Mouse (Mus musculus) neural tube, embryonic 11.5 days (tissue): ENCODE data around the gene Mical2. TPM values are rescaled to one million over a fixed set of nuclear protein-coding genes. Genes with fewer than 3 reads are reported as not detected.

Experiments
- ATAC-seq: fragments of 200-750 bp; cut with Nextera tagmentation; 2 replicates; pipeline ENCODE4 v1.8.0; 2017; ENCODE audit warnings: moderate number of reproducible peaks, mild to moderate bottlenecking, moderate TSS enrichment, moderate library complexity; ENCODE audit not compliant: insufficient read depth, low FRiP score, low TSS enrichment
- DNase-seq: peaks from one replicate; pipeline ENCODE4 v3.0.0-alpha.2; 2015; ENCODE audit warnings: low spot score
- H3K27ac ChIP-seq: fragments of 300-500 bp; sonication (generic); 2 replicates; pipeline ENCODE4 v1.5.1; 2014; ENCODE audit warnings: low read depth, mild to moderate bottlenecking, low read length
- H3K27me3 ChIP-seq: fragments of 300-500 bp; sonication (generic); 2 replicates; pipeline ENCODE4 v1.6.1; 2014; ENCODE audit warnings: mild to moderate bottlenecking, low read length, mixed read lengths; ENCODE audit not compliant: control insufficient read depth, insufficient read depth
- H3K36me3 ChIP-seq: fragments of 300-500 bp; sonication (generic); 2 replicates; pipeline ENCODE4 v1.6.1; 2014; ENCODE audit warnings: mild to moderate bottlenecking, low read length, moderate library complexity, mixed read lengths; ENCODE audit not compliant: control insufficient read depth, insufficient read depth
- H3K4me1 ChIP-seq: fragments of 300-500 bp; sonication (generic); 2 replicates; pipeline ENCODE4 v1.6.1; 2014; ENCODE audit warnings: low read length, mixed read lengths; ENCODE audit not compliant: control insufficient read depth, insufficient read depth
- H3K4me2 ChIP-seq: fragments of 300-500 bp; sonication (generic); 2 replicates; pipeline ENCODE4 v1.6.1; 2014; ENCODE audit warnings: low read depth, mild to moderate bottlenecking, moderate library complexity
- H3K4me3 ChIP-seq: fragments of 300-500 bp; sonication (generic); 2 replicates; pipeline ENCODE4 v1.5.1; 2014; ENCODE audit warnings: low read depth, low read length
- H3K9ac ChIP-seq: fragments of 300-500 bp; sonication (generic); 2 replicates; pipeline ENCODE4 v1.6.1; 2014; ENCODE audit warnings: mild to moderate bottlenecking, low read length
- H3K9me3 ChIP-seq: fragments of 300-500 bp; sonication (generic); 2 replicates; pipeline ENCODE4 v1.6.1; 2016; ENCODE audit warnings: low read length; ENCODE audit not compliant: control insufficient read depth
- WGBS: fragments of 180-500 bp; shearing (Covaris S2); extraction: QIAGEN DNeasy Blood & Tissue Kit; methylation state at CpG from one replicate; pipeline ENCODE4 v1.1.7; 2014; 5-methylcytosine and 5-hydroxymethylcytosine counted together
- polyA plus RNA-seq: library from polyadenylated mRNA; unstranded; fragments of >200 nt; fragmentation: Nextera tagmentation; extraction: Ambion mirVana; gene quantifications from 2 replicates; pipeline ENCODE4 v1.2.1, GENCODE M21; 2014

Gene Mical2
- polyA plus RNA-seq, 1 experiment from 2014 or later: 1.6 TPM

DNA sequence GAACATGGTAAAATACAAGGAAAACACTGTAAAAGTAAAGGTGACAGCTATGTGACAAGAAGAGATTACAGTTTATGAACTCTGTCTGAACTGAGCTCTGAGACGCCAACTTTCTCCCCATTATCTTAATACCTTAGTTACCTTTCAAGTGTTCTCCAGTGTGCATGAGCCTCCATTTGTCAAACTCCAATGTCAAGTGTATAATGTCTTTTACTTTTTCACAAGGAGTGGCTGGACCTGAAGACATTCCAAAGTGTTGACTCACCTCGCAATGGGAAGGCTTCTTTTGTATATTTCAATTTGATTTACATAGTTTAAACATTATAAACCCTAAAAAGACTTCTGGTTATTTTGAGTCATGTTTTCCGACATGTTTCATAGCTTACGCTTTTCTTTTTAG, 197.8 kb downstream of the Mical2 start:
- Histone ChIP-seq H3K9me3 (no peaks in the 10 kb centered on the region), H3K4me2 (no peak overlapping the region), H3K4me1 (0 out of 2 replicates have a peak, but pooled peaks cover 4% of the 10 kb centered on the region), H3K9ac (no peak overlapping the region), H3K27me3 (no peaks in the 10 kb centered on the region), H3K27ac (no peak overlapping the region), H3K36me3 (no peaks in the 10 kb centered on the region), H3K4me3 (no peak overlapping the region)
- no peak for ATAC-seq
- DNase-seq: no peak
- 87% methylated on average over 4 of the region's 4 CpGs for WGBS

DNA sequence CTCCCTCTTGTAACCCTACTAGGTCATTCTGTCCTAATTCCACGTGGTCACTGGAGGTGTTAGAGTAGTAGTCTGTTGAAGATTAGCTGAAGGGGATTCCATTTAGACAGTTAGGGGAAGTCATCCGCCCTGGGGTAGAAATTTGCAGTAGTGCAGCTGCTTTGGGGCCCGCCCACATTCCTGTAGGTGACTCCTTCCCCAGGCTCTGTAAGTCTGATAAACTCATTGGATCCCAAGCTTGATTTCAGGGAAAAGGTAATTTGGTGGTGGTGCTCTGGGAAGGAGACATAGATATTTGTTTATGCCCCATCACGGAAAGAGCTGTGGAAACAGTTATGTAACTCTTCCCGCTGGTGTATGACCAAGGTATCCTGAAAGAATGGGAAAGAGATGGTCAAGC, 201.2 kb downstream of the Mical2 start:
- Histone ChIP-seq H3K9me3 (0 out of 2 replicates have a peak, but pooled peaks cover 3% of the 10 kb centered on the region), H3K27me3 (no peaks in the 10 kb centered on the region), H3K4me2 (peak overlapping the region; percentile 62; the same call in 1 of the 2 replicates), H3K9ac (no peak overlapping the region; the same call in 1 of the 2 replicates), H3K27ac (no peak overlapping the region), H3K4me3 (no peak overlapping the region), H3K4me1 (0 out of 2 replicates have a peak, but pooled peaks cover 7% of the 10 kb centered on the region), H3K36me3 (no peaks in the 10 kb centered on the region)
- 62% methylated on average over 5 of the region's 5 CpGs for WGBS
- DNase-seq (no peak), ATAC-seq (no peak)

DNA sequence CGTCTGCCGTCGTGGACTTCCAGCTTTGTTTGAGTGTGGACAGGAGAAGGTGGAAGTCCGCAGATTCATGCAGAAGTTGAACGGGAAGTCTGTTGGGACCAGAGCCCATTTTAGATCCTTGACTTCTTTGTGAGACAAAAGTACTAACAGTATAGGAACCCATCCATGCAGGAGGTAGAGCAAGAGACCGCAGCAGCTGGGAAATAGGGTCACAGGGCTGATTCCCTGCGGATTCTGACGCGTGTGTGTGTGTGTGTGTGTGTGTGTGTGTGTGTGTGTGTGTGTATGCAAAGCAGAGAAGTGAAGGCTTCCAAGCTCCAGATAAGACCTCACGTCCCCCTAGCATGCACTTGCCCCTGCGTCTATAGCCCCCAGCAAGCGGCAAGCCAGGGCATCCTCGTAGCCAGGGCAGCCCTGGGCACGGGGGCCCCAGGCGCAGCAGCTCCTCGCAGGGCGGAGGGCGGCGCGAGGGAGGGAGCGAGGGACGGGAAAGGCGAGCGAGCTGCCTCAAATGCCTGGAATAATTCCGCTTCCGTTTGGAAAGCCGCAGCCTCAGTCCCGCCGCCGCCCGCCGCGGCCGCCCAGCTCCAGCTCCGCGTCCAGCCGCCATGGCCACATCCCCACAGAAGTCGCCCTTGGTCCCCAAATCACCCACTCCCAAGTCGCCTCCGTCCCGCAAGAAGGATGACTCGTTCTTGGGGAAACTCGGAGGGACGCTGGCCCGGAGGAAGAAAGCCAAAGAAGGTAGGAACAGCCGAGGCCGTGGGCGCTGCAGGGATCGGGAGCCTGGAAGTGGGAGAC, 201.9 kb downstream of the Mical2 start, which contains the start of gene Parva:
Gene Parva (plus strand): TSS at position 149 of the 801 bp plus-strand sequence.
- ATAC-seq (peak; percentile 65), DNase-seq (peak; percentile 83)
- H3K27me3 ChIP-seq: no peaks in the 10 kb centered on the region
- H3K4me2 ChIP-seq: peak within 1 kb of the TSS; percentile 62
- H3K4me3 ChIP-seq: peak within 1 kb of the TSS; percentile 54
- 1% methylated on average over 46 of the region's 49 CpGs for WGBS
- H3K9ac ChIP-seq: peak within 1 kb of the TSS; percentile 75
- 0 out of 2 replicates have a peak, but pooled peaks cover 3% of the 10 kb centered on the region for H3K9me3 ChIP-seq
- no peaks in the 10 kb centered on the region for H3K36me3 ChIP-seq
- H3K4me1 ChIP-seq: 0 out of 2 replicates have a peak, but pooled peaks cover 7% of the 10 kb centered on the region
- H3K27ac ChIP-seq: peak within 1 kb of the TSS; percentile 28

DNA sequence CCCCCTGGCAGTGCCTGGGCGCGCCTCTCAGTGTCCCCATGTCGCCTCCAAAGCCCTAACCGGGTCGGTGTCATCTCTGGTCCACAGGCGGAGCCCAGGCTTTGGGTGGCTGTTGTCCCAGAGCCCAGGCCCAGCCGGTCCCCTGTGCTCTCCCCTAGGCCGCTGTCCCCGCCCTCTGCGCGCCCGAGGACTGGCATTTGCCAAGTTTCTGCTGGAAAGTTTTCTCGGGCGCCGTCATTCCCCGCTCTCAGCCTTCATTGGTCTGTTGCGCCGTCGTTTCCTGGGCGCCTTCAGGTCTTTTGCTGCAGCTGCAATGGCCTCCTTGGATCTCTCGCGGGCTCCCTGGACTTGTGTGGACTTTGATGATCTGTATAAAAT, 202.5 kb downstream of the Mical2 start:
- no peaks in the 10 kb centered on the region for H3K27me3 ChIP-seq
- H3K4me2 ChIP-seq: peak overlapping the region; percentile 62
- H3K9me3 ChIP-seq: 0 out of 2 replicates have a peak, but pooled peaks cover 3% of the 10 kb centered on the region
- peak overlapping the region; percentile 75 for H3K9ac ChIP-seq
- peak overlapping the region; percentile 28 for H3K27ac ChIP-seq
- ATAC-seq: peak; percentile 81
- under 1% methylated on average over 22 of the region's 22 CpGs for WGBS
- H3K36me3 ChIP-seq: no peaks in the 10 kb centered on the region
- peak overlapping the region; percentile 54 for H3K4me3 ChIP-seq
- peak; percentile 82 for DNase-seq
- H3K4me1 ChIP-seq: 0 out of 2 replicates have a peak, but pooled peaks cover 7% of the 10 kb centered on the region

DNA sequence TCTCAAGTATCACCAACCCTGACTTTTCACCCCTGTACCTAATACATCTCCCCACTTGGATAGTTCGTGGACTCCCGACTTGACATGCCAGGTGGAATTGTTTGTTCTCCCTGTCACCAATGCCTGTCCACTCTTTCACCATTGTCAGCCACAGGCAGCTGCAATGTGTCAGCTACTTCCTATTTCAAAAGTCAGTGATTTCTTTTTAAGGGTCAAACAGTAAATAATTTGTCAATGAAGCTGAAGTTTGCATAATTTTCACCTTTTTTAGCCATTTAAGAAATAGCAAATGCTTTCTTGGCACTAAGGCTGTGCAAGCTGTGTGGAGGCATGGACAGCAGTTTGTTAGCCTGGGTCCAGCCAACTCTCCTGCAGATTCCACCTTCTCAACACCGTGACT, 214.2 kb downstream of the Mical2 start:
- DNase-seq (no peak), ATAC-seq (no peak)
- Histone ChIP-seq H3K9ac (no peak overlapping the region), H3K4me3 (no peak overlapping the region), H3K36me3 (no peaks in the 10 kb centered on the region), H3K9me3 (no peaks in the 10 kb centered on the region), H3K27ac (no peak overlapping the region), H3K4me2 (no peak overlapping the region), H3K4me1 (peaks cover 9% of the 10 kb centered on the region), H3K27me3 (no peaks in the 10 kb centered on the region)
- WGBS: 83% methylated on average over 3 of the region's 3 CpGs

DNA sequence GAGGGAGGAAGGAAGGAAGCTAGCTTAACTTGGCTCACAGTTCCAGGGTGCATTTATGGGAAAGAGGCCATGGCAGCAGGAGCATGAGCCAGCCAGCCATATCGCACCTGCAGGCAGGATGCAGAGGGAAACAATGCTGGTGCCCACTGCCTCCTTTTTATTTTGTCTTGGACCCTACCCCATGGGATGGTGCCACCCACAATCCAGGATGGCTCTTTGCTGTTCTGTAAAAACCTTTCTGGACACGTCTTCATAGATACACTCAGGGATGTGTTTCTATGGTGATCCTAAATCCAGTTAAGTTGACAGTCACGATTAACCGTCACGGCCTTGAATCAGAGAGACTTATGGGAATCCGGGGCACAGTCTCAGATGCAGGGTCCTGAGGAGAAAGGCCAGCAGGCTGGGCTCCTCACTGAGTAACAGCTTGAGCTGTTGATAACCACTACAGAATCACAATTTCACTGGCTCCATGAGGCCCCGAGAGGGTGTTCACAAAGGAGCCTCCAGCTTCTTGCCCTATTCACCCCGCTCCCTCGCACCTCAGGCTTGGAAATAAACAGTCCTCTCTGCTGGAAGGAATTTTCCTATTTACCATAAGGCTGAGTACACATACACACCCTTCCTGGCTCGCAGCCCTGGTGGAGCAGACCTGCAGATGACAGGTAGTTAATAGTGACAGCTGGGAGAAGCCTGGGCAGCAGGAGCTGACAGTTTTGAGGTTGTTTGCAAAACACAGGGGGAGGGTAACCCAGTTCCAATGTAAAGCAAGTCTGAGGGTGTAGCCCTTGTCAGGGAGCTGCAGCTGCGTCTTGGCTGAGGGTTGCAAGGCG, 218.7 kb downstream of the Mical2 start:
- DNase-seq (peak; percentile 45), ATAC-seq (peak; percentile 38; the same call in 1 of the 2 replicates)
- Histone ChIP-seq H3K27me3 (no peaks in the 10 kb centered on the region), H3K36me3 (no peaks in the 10 kb centered on the region), H3K4me3 (no peak overlapping the region), H3K9ac (no peak overlapping the region), H3K9me3 (no peaks in the 10 kb centered on the region), H3K4me2 (0 out of 2 replicates have a peak overlapping the region, but pooled peaks have one; percentile 2), H3K4me1 (peaks cover 10% of the 10 kb centered on the region), H3K27ac (peak overlapping the region; percentile 58; the same call in 1 of the 2 replicates)
- WGBS: 26% methylated on average over 12 of the region's 12 CpGs

DNA sequence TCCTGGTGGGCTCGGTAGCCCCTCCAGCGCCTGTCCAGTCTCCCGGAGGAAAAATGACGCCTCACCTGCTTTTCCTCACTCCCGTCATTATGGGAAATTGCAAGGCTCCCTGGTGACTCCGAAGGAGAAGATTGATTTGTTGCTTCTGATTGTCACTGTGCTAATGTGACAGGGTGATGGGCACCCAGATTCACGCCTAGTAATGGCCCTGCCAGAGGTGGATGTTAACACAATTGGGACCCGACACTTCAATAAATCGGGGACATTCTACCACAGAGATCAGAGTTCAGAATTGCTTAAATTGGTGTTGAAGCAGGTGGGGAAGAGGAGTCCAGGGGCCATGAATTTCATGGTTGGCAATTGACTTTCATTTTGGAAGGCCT, 219.3 kb downstream of the Mical2 start:
- H3K4me3 ChIP-seq: no peak overlapping the region
- WGBS: 14% methylated on average over 9 of the region's 9 CpGs
- H3K9me3 ChIP-seq: no peaks in the 10 kb centered on the region
- H3K9ac ChIP-seq: no peak overlapping the region
- no peak overlapping the region for H3K4me2 ChIP-seq
- H3K27me3 ChIP-seq: no peaks in the 10 kb centered on the region
- H3K36me3 ChIP-seq: no peaks in the 10 kb centered on the region
- H3K27ac ChIP-seq: 0 out of 2 replicates have a peak overlapping the region, but pooled peaks have one; percentile 58
- ATAC-seq (0 out of 2 replicates have a peak, but pooled peaks have one; percentile 4), DNase-seq (peak; percentile 19)
- peaks cover 10% of the 10 kb centered on the region for H3K4me1 ChIP-seq

DNA sequence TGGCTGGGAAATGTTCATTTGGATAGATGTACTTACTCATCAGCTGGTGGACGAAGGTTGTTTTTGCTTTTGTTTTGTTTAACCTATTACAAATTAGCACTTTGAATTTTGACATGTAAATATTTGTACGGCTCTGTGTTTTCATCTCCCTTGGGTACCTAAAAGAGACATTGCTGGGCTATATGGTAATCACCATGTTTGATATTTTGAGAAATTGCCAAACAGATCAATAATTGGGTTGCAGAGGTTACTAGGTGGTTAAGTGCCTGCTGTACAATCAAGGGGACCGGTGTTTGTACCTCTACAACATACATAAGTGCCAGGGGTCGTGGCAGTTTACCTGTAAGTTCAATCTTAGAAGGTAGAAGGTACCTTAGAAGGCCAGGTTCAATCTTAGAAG, 220.8 kb downstream of the Mical2 start:
- no peak overlapping the region for H3K27ac ChIP-seq
- DNase-seq: no peak
- peaks cover 10% of the 10 kb centered on the region for H3K4me1 ChIP-seq
- WGBS: 90% methylated on average over 4 of the region's 4 CpGs
- no peak overlapping the region for H3K4me3 ChIP-seq
- H3K4me2 ChIP-seq: no peak overlapping the region
- H3K36me3 ChIP-seq: no peaks in the 10 kb centered on the region
- ATAC-seq: no peak
- H3K9me3 ChIP-seq: no peaks in the 10 kb centered on the region
- no peak overlapping the region for H3K9ac ChIP-seq
- H3K27me3 ChIP-seq: no peaks in the 10 kb centered on the region
